Mouse (Mus musculus): ENCODE data around the gene Sipa1l1. TPM values are rescaled to one million over a fixed set of nuclear protein-coding genes. Genes with fewer than 3 reads are reported as not detected.

Sipa1l1 gene
- polyA plus RNA-seq, 1 experiment from 2014 or later: 3.7 TPM

DNA sequence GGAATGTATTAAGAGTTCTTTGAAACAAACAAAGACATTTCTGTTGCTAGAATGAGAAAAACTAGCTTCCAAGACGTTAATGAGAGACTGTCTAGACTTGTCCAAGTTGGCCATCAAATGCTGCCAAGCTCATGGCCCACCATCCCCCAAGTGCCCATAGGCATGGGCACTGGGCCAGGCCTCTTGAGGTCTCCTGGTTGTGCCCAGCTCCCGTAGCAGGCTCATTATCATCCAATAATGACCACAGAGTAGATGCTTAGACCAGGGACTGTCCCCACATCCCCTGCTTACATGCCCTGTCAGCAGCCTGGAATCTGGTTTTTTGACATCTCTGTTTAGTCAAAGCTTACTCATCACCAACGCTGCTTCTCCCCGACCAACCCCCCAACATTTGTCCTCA, 14.6 kb upstream of the Sipa1l1 start:
- Histone ChIP-seq H3K27ac (replicated peaks) (no peak overlapping the region), H3K27me3 (no peaks in the 10 kb centered on the region), H3K4me1 (replicated peaks) (no peaks in the 10 kb centered on the region), H3K4me2 (no peak overlapping the region), H3K9ac (no peak overlapping the region), H3K4me3 (replicated peaks) (no peak overlapping the region), H3K9me3 (replicated peaks) (no peaks in the 10 kb centered on the region), H3K36me3 (replicated peaks) (no peaks in the 10 kb centered on the region)
- ATAC-seq (ENCODE audit: insufficient read depth): no peak
- 63% methylated on average over 4 of the region's 4 CpGs for WGBS (ENCODE audit: insufficient replicate concordance)

DNA sequence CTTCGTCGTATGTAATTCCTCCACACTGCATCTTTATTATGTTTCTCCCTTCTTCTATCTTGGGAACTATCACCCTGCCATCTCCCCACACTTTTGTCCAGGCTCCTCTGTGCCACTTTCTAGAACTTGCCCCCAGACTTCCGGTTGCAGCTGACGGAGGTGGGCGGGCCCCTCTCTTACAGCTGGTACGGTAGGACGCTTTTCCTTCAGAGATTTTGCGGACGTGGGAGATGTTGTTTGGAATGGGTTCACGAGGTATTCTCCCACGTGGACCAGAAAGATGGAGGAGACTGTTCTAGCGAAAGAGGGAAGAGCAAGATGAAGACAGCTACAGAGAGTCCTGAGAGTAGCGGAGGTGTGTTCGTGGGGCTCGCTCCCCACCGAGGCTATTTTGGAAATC, 10.6 kb upstream of the Sipa1l1 start:
- Histone ChIP-seq H3K36me3 (replicated peaks) (no peaks in the 10 kb centered on the region), H3K4me2 (no peak overlapping the region), H3K4me1 (replicated peaks) (no peaks in the 10 kb centered on the region), H3K27ac (replicated peaks) (no peak overlapping the region), H3K9ac (no peak overlapping the region), H3K9me3 (replicated peaks) (no peaks in the 10 kb centered on the region), H3K27me3 (peaks cover 5% of the 10 kb centered on the region; the same call in 1 of the 2 replicates), H3K4me3 (replicated peaks) (no peak overlapping the region)
- 83% methylated on average over 16 of the region's 16 CpGs for WGBS (ENCODE audit: insufficient replicate concordance)
- no peak for ATAC-seq (ENCODE audit: insufficient read depth)

DNA sequence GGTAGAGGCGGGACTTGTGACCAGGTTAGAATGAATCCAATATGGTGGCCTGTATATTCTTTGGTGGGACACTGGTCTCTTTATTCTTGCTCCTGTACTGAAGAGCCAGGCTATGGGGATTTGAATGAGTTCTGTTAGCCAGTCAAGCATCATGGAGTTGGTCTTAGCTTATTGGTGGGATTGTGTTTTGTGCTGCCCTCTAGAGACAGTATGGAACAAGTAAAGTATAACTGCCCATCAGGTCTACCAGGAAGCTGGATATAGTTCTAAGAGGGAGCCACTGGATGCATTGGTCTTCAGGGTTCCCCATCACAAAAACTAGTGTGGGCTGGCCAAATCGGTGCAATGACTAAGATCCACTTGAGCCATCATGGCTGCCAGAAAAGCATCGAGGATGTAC, 9.7 kb upstream of the Sipa1l1 start:
- H3K4me3 ChIP-seq (replicated peaks): no peak overlapping the region
- H3K27me3 ChIP-seq: peaks cover 5% of the 10 kb centered on the region; the same call in 1 of the 2 replicates
- no peaks in the 10 kb centered on the region for H3K4me1 ChIP-seq (replicated peaks)
- H3K4me2 ChIP-seq: no peak overlapping the region
- H3K27ac ChIP-seq (replicated peaks): no peak overlapping the region
- ATAC-seq (ENCODE audit: insufficient read depth): no peak
- no peaks in the 10 kb centered on the region for H3K9me3 ChIP-seq (replicated peaks)
- no peaks in the 10 kb centered on the region for H3K36me3 ChIP-seq (replicated peaks)
- WGBS (ENCODE audit: insufficient replicate concordance): 71% methylated on average over 3 of the region's 3 CpGs
- H3K9ac ChIP-seq: no peak overlapping the region

DNA sequence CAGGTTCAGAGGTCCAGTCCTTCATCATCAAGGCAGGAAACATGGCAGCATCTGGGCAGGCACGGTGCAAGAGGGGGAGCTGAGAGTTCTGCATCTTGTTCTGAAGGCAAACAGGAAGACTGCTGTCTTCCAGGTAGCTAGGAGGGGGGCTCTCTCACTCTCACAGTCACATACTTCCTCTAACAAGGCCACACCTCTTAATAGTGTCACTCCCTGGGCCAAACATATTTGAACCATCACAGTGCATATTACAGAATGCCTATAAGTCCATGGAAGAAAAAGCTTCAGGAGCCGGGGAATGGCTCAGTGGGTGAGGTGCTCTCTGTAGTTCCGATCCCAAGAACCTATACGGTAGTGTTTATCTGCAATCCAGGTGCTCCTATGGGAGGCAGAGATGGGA, 3.5 kb upstream of the Sipa1l1 start:
- no peaks in the 10 kb centered on the region for H3K9me3 ChIP-seq (replicated peaks)
- peaks cover 11% of the 10 kb centered on the region for H3K4me1 ChIP-seq (replicated peaks)
- no peak overlapping the region for H3K9ac ChIP-seq
- no peaks in the 10 kb centered on the region for H3K36me3 ChIP-seq (replicated peaks)
- H3K27me3 ChIP-seq: peaks cover 18% of the 10 kb centered on the region
- WGBS (ENCODE audit: insufficient replicate concordance): 60% methylated on average over 4 of the region's 4 CpGs
- ATAC-seq (ENCODE audit: insufficient read depth): no peak
- no peak overlapping the region for H3K27ac ChIP-seq (replicated peaks)
- H3K4me3 ChIP-seq (replicated peaks): no peak overlapping the region
- H3K4me2 ChIP-seq: no peak overlapping the region

DNA sequence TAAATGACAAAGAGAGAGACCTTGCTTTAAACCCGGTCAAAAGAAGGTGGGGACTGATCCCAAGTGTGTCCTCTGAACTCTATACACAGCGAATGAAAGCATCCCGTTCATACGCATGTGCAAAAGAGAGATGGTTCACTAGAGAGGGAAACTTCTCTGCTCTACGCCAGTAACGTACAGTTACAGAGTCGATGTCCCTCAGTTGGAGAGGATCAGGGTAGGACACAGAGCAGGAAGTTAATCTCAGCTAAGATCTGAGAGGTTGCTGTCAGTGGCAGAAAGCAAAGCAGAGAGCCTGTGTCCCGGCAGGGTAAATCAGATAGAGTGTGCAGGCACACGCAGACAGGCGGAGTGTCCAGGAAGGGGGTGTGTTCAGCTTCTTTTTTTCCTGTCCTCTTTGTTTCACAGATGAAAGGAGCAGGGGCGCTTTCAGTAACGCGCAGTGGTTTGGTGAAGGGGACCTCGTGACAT, 3.0 kb upstream of the Sipa1l1 start:
- Histone ChIP-seq H3K4me2 (no peak overlapping the region), H3K4me1 (replicated peaks) (peaks cover 16% of the 10 kb centered on the region), H3K36me3 (replicated peaks) (no peaks in the 10 kb centered on the region), H3K4me3 (replicated peaks) (no peak overlapping the region), H3K27me3 (peaks cover 23% of the 10 kb centered on the region), H3K27ac (replicated peaks) (no peak overlapping the region), H3K9ac (no peak overlapping the region), H3K9me3 (replicated peaks) (no peaks in the 10 kb centered on the region)
- no peak for ATAC-seq (ENCODE audit: insufficient read depth)
- WGBS (ENCODE audit: insufficient replicate concordance): 21% methylated on average over 14 of the region's 14 CpGs

DNA sequence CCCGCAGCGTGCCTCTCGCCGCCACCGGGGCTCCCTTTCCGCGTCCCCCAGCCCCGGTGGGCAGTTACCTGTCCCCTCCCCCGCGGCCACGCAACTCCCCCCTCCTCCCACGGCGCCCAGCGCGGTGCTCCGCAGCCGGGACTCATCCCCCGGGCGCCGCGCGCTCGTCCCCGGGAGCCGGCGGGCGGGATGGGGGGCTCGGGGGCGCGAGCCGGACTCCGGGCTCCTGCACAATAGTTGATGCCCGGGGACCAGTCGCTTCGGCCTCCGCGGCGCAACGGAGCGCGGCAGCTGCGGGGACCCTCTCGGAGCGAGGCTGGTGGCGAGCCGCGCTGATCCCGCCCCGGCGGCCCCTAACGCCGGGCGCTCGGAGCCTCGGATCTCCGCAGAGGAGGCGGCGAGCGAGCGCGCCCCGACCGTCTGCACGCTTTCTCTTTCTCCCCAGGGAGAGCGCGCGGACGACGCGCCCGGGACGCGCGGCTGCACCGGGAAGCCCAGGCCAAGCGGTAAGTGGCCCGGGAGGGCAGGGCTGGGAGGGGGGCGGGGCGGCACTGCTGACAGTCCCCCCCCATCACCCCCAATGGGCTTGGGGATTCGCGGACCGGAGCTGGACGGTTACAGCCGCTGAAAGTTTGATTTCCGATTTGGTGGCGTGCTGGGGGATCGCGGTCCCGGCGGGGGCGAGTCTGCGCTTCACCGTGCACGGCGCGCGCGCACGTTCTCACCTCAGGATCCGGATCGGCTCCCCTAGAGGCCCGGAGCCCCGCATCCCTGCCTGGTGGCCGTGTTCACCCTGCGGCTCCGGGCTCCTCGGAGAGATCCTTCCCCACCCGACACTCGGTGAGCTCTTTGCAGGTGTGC, 681 bp downstream of the Sipa1l1 start:
- no peaks in the 10 kb centered on the region for H3K36me3 ChIP-seq (replicated peaks)

DNA sequence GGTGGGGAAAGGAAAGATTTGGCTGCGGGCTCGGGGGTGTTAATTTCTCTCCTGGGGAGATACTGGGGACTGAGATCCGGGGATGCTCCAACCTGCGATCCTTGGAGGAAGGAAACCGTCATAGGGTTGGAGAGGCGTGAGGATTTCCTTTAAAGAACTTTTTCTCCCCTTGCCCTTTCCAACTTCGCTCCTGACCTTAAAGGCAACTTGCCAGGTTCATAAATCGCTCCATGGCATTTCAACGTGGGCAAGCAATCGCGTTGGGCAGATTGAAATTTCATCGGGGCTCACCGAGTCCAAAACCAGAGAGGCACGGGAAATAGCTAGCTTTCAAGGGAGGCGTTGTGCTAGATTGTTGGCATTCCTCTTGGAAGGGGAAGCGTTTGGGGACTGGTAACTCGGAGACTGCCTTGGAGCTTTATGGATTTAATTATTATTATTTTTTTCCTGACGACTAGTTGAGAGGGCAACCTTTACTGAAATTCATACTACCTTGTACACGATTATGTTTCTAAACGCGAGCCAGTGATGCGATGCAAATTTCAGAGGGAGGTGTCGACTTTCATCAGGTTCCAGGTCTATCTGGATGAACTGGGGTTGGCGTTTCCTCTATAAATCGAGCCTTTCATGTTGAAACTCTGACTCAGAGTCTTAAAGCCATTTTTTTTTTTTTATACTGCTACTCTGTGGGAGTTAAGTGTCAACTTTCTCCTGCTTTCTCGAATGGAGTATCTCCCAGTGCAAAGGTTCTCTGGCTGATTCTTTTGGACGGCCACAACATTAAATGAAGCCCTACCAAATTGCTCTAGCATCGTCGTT, 1.6 kb downstream of the Sipa1l1 start:
- Histone ChIP-seq H3K36me3 (replicated peaks) (no peaks in the 10 kb centered on the region), H3K4me3 (replicated peaks) (peak overlapping the region; percentile 74), H3K4me2 (peak overlapping the region; percentile 87), H3K27me3 (peaks cover 23% of the 10 kb centered on the region), H3K4me1 (replicated peaks) (peaks cover 29% of the 10 kb centered on the region), H3K27ac (replicated peaks) (0 out of 2 replicates have a peak overlapping the region, but pooled peaks have one; percentile 55), H3K9ac (peak overlapping the region; percentile 65), H3K9me3 (replicated peaks) (no peaks in the 10 kb centered on the region)
- WGBS (ENCODE audit: insufficient replicate concordance): 2% methylated on average over 29 of the region's 29 CpGs
- ATAC-seq (ENCODE audit: insufficient read depth): no peak

More for the DNA sequence above, 681 bp downstream of the Sipa1l1 start:
- ATAC-seq (ENCODE audit: insufficient read depth): peak; percentile 59
- H3K4me2 ChIP-seq: peak overlapping the region; percentile 87
- H3K27ac ChIP-seq (replicated peaks): peak overlapping the region; percentile 55; the same call in 1 of the 2 replicates
- peak overlapping the region; percentile 65 for H3K9ac ChIP-seq
- peaks cover 23% of the 10 kb centered on the region for H3K27me3 ChIP-seq
- H3K4me1 ChIP-seq (replicated peaks): peaks cover 29% of the 10 kb centered on the region
- under 1% methylated on average over 102 of the region's 109 CpGs for WGBS (ENCODE audit: insufficient replicate concordance)
- H3K9me3 ChIP-seq (replicated peaks): no peaks in the 10 kb centered on the region
- peak overlapping the region; percentile 74 for H3K4me3 ChIP-seq (replicated peaks)

DNA sequence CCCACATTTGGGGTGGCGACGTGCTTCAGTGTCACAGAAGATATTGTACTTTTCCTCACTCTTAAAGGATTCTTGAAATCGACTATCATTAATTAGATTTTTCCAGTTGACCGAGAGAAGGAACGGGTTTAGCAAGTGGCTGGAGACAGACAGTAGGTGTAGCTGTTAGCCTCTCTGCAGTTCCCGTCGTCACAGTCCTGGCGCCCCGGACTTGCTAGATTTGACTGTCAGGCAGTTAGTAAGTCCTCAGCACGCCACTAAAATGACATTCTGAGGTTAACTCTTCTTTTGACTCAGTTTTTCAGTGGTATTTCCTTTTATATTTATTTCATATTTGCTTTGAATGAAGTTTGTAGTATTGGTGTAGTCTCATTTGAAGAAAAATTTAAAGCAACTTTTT, 2.5 kb downstream of the Sipa1l1 start:
- no peak overlapping the region for H3K9ac ChIP-seq
- H3K4me2 ChIP-seq: peak overlapping the region; percentile 87
- H3K9me3 ChIP-seq (replicated peaks): no peaks in the 10 kb centered on the region
- no peak for ATAC-seq (ENCODE audit: insufficient read depth)
- peaks cover 23% of the 10 kb centered on the region for H3K27me3 ChIP-seq
- WGBS (ENCODE audit: insufficient replicate concordance): 19% methylated on average over 10 of the region's 10 CpGs
- H3K27ac ChIP-seq (replicated peaks): no peak overlapping the region
- no peak overlapping the region for H3K4me3 ChIP-seq (replicated peaks)
- H3K4me1 ChIP-seq (replicated peaks): peaks cover 29% of the 10 kb centered on the region
- H3K36me3 ChIP-seq (replicated peaks): no peaks in the 10 kb centered on the region

DNA sequence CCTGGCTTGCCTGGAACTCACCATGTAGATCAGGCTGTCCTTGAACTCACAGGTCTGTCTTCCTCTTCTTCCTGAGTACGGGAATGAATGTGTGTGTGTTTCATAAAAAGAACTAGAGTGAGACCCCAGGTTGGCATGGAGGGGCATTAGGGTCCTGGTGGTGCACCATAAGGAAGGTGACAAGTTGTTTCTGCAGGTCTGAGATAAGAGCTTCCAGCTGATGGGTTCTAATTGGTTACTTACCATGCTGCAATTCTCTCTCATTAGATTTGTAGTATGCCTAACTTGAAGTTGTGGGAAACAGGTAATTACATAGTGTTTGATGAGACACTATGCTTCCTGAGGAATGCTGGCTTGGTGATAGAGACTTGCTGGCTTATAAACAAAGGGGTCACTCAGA, 4.5 kb downstream of the Sipa1l1 start:
- Histone ChIP-seq H3K36me3 (replicated peaks) (no peaks in the 10 kb centered on the region), H3K27ac (replicated peaks) (no peak overlapping the region), H3K4me3 (replicated peaks) (no peak overlapping the region), H3K4me2 (no peak overlapping the region), H3K9ac (no peak overlapping the region), H3K4me1 (replicated peaks) (peaks cover 28% of the 10 kb centered on the region), H3K9me3 (replicated peaks) (no peaks in the 10 kb centered on the region), H3K27me3 (peaks cover 23% of the 10 kb centered on the region)
- 63% methylated on average over 1 of the region's 1 CpGs for WGBS (ENCODE audit: insufficient replicate concordance)
- no peak for ATAC-seq (ENCODE audit: insufficient read depth)

DNA sequence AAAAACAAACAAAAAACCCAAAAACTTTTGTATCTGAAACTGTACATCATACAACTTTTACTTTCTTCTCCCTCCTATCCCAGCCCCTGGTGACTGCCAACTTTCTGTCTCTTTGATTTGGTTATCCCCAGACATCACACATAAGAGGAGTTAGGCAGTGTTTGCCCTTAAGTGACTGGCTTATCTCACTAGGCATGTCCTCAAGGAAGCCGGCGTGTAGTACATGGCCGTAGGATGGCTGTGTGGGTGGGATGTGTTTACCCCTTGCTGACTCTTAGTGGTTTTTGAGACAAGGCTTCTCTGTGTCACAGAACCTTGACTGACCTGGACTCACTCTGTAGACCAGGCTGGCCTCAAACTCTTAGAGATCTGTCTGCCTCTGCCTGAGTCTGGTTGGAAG, 6.6 kb downstream of the Sipa1l1 start:
- WGBS (ENCODE audit: insufficient replicate concordance): 14% methylated on average over 3 of the region's 3 CpGs
- H3K4me3 ChIP-seq (replicated peaks): no peak overlapping the region
- H3K27ac ChIP-seq (replicated peaks): no peak overlapping the region
- no peak overlapping the region for H3K4me2 ChIP-seq
- no peaks in the 10 kb centered on the region for H3K36me3 ChIP-seq (replicated peaks)
- ATAC-seq (ENCODE audit: insufficient read depth): no peak
- H3K27me3 ChIP-seq: peaks cover 10% of the 10 kb centered on the region
- H3K4me1 ChIP-seq (replicated peaks): peaks cover 18% of the 10 kb centered on the region
- H3K9ac ChIP-seq: no peak overlapping the region
- H3K9me3 ChIP-seq (replicated peaks): no peaks in the 10 kb centered on the region

DNA sequence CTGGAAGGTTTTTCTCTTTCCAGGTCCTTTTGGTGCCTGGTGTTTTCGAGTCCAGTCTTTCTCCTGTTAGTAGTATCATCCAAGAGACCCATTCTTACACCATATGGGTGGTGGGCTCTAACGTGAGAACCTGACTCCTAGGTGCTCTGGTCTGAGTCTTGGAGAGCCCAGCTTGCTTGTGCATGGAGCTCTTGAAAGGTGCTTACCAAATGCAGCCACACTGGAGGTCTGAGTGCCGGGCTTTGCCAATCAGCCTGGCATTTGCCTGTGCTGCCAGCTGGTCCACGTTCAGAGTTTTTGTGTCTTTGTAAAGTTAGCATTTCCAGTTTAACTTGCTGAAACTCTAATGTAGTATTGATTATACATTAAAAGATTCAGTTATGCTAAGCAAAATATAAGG, 9.5 kb downstream of the Sipa1l1 start:
- ATAC-seq (ENCODE audit: insufficient read depth): no peak
- Histone ChIP-seq H3K4me1 (replicated peaks) (peaks cover 5% of the 10 kb centered on the region), H3K27ac (replicated peaks) (no peak overlapping the region), H3K27me3 (no peaks in the 10 kb centered on the region), H3K36me3 (replicated peaks) (no peaks in the 10 kb centered on the region), H3K4me3 (replicated peaks) (no peak overlapping the region), H3K4me2 (no peak overlapping the region), H3K9ac (no peak overlapping the region), H3K9me3 (replicated peaks) (no peaks in the 10 kb centered on the region)
- WGBS (ENCODE audit: insufficient replicate concordance): 71% methylated on average over 4 of the region's 4 CpGs
